ENCODE assay signal across 10 mouse cellular contexts in the genomic region with DNA sequence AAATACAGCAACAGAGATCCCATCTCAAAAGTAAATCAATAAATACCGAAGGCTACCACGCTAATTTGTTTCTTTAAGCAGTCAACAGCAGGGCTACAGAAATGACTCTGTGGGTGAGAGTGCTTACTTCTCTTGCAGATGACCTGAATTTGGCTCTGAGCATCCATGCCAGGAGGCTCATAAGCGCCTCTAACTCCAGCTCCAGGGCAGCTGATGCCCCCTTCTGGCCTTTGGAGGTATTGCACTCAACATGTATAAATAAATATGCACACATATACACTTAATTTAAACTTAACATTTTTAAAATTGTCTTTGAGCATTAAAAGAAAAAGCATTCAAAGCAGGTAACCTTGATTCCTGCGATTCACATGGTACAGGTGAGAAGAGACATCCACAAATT. TPM values are rescaled to one million over a fixed set of nuclear protein-coding genes. Genes with fewer than 3 reads are reported as not detected.
DNase-seq lines count a peak whose midpoint lies in the region; ATAC-seq and TF ChIP-seq lines count a peak whose summit lies in the region.
"Had no signal": no experiment of that assay in that cellular context is flagged by ENCODE, and none has a peak within 500 bp of the region (broad histone marks: within the 10 kb centered on the region; RNA-seq: fewer than 3 reads in every experiment).

No protein-coding gene starts in this region.

- H3K9me3 ChIP-seq in liver, embryonic 11.5 days (ENCODE audit: control insufficient read depth, low read length), result no peaks in the 10 kb centered on the region
- no peaks in the 10 kb centered on the region for H3K9me3 ChIP-seq in forebrain, embryonic 16.5 days (ENCODE audit: control insufficient read depth, low read length)

- no peak overlapping the region for H3K4me2 ChIP-seq in liver, embryonic 11.5 days
- no peak overlapping the region for H3K4me2 ChIP-seq in forebrain, embryonic 16.5 days (ENCODE audit: low read length)

- ATAC-seq in liver, embryonic 11.5 days (replicated peaks; ENCODE audit: low FRiP score), result no peak
- ATAC-seq in forebrain, embryonic 16.5 days, result no peak
- no peak for ATAC-seq in inflammation-experienced regulatory T-cells, adult 6 months
- ATAC-seq: intestine, embryonic 16.5 days had no signal

- no peaks in the 10 kb centered on the region for H3K79me2 ChIP-seq in liver, adult 2 months (ENCODE audit: control insufficient read depth, insufficient read depth, low read length)

- no peaks in the 10 kb centered on the region for H3K36me3 ChIP-seq in liver, adult 2 months (ENCODE audit: control insufficient read depth, insufficient read depth, low read length)
- no peaks in the 10 kb centered on the region for H3K36me3 ChIP-seq in liver, embryonic 11.5 days (ENCODE audit: control insufficient read depth, insufficient read depth, low read length)
- H3K36me3 ChIP-seq in forebrain, embryonic 16.5 days (ENCODE audit: control insufficient read depth, insufficient read depth), result peaks cover 2% of the 10 kb centered on the region; the same call in 1 of the 2 replicates

- peak; percentile 28; the same call in 1 of the 2 replicates for TF ChIP-seq CTCF in cerebellum, adult 2 months (IDR thresholded peaks at IDR 0.05; ENCODE audit: borderline replicate concordance, insufficient read depth, low read depth, low read length)
- TF ChIP-seq CTCF in liver, adult 2 months (IDR thresholded peaks at IDR 0.05; ENCODE audit: low read depth, low read length), result peak; percentile 59

- H3K4me1 ChIP-seq in cerebellum, adult 2 months (ENCODE audit: control insufficient read depth, insufficient read depth, low read length), result no peaks in the 10 kb centered on the region
- no peaks in the 10 kb centered on the region for H3K4me1 ChIP-seq in liver, adult 2 months (ENCODE audit: control insufficient read depth, insufficient read depth, low read length)
- no peaks in the 10 kb centered on the region for H3K4me1 ChIP-seq in liver, embryonic 11.5 days (replicated peaks; ENCODE audit: control insufficient read depth, insufficient read depth, low read length)
- H3K4me1 ChIP-seq in forebrain, embryonic 16.5 days (replicated peaks; ENCODE audit: control insufficient read depth, insufficient read depth, low read length), result no peaks in the 10 kb centered on the region

- H3K9ac ChIP-seq in liver, adult 2 months (ENCODE audit: low read depth, low read length), result no peak overlapping the region
- H3K9ac ChIP-seq in liver, embryonic 11.5 days (ENCODE audit: low read depth, low read length), result no peak overlapping the region
- H3K9ac ChIP-seq in forebrain, embryonic 16.5 days (replicated peaks; ENCODE audit: low read depth, low read length), result no peak overlapping the region

- no peak overlapping the region for H3K4me3 ChIP-seq in cerebellum, adult 2 months (replicated peaks; ENCODE audit: insufficient read depth, low read depth, low read length)
- no peak overlapping the region for H3K4me3 ChIP-seq in liver, adult 2 months (ENCODE audit: insufficient read depth, low read depth, low read length)
- H3K4me3 ChIP-seq in liver, embryonic 11.5 days (ENCODE audit: low read depth, low read length), result no peak overlapping the region
- H3K4me3 ChIP-seq in forebrain, embryonic 16.5 days (replicated peaks; ENCODE audit: low read length), result no peak overlapping the region

- no peak for TF ChIP-seq POLR2A in cerebellum, adult 2 months (IDR thresholded peaks at IDR 0.05; ENCODE audit: borderline replicate concordance, insufficient read depth, low read length)
- TF ChIP-seq POLR2A in liver, adult 2 months (IDR thresholded peaks at IDR 0.05; ENCODE audit: extremely low read depth, insufficient read depth, low read length), result no peak

- H3K27ac ChIP-seq in cerebellum, adult 2 months (ENCODE audit: insufficient read depth, low read length), result no peak overlapping the region
- H3K27ac ChIP-seq in liver, adult 2 months (replicated peaks; ENCODE audit: insufficient read depth, low read depth, low read length), result no peak overlapping the region
- no peak overlapping the region for H3K27ac ChIP-seq in liver, embryonic 11.5 days (ENCODE audit: low read depth, low read length)
- no peak overlapping the region for H3K27ac ChIP-seq in forebrain, embryonic 16.5 days (ENCODE audit: low read length)

- no peak for DNase-seq in cerebellum, adult 2 months
- DNase-seq in cerebellum, adult 11 months, result no peak
- DNase-seq in liver, adult 2 months (ENCODE audit: extremely low read depth, low read depth, low spot score), result no peak
- no peak for DNase-seq in liver, embryonic 11.5 days (ENCODE audit: low spot score)
- peak; percentile 82 for DNase-seq in ZHBTc4 (ENCODE audit: low read depth, low spot score)
- DNase-seq in retina, postnatal 1 day, result peak; percentile 43
- DNase-seq: gastrocnemius, postnatal 36 days had no signal

- WGBS in cerebellum, adult 2 months, result 79% methylated on average over 4 of the region's 4 CpGs
- WGBS in liver, adult 2 months, result 76% methylated on average over 4 of the region's 4 CpGs
- WGBS in liver, embryonic 11.5 days, result 63% methylated on average over 4 of the region's 4 CpGs
- WGBS in forebrain, embryonic 16.5 days, result 86% methylated on average over 4 of the region's 4 CpGs

- H3K27me3 ChIP-seq in cerebellum, adult 2 months (ENCODE audit: control insufficient read depth, insufficient read depth, low read length), result no peaks in the 10 kb centered on the region
- H3K27me3 ChIP-seq in liver, adult 2 months (ENCODE audit: control insufficient read depth, insufficient read depth, low read length), result no peaks in the 10 kb centered on the region
- no peaks in the 10 kb centered on the region for H3K27me3 ChIP-seq in liver, embryonic 11.5 days (replicated peaks; ENCODE audit: control insufficient read depth, insufficient read depth, low read length)
- no peaks in the 10 kb centered on the region for H3K27me3 ChIP-seq in forebrain, embryonic 16.5 days (replicated peaks; ENCODE audit: control insufficient read depth, insufficient read depth, low read length)

RNA-seq across cellular contexts. Expression of gene Fam227a, which starts 7.3 kb away (rescaled TPM):
- 8.5 and 9.5 TPM in 2 replicates for polyA plus RNA-seq in cerebellum, adult 2 months (2012; rRNA removed)
- total RNA-seq in liver, adult 2 months (2014; rRNA removed), result 0.83 and 1.1 TPM in 2 replicates
- polyA plus RNA-seq in liver, adult 2 months (2012; rRNA removed), result 0.14 and 0.20 TPM in 2 replicates
- 0.32 and 0.74 TPM in 2 replicates for polyA plus RNA-seq in liver, embryonic 11.5 days (2014; fragmentation: Nextera tagmentation; extraction: Ambion mirVana)
- 3.9 and 4.5 TPM in 2 replicates for polyA plus RNA-seq in forebrain, embryonic 16.5 days (2015; fragmentation: Nextera tagmentation; extraction: Ambion mirVana)
- under 1 TPM in 2 of 3 experiments, not detected in 1; 0.26 to 0.75 TPM for polyA plus RNA-seq in inflammation-experienced regulatory T-cells, adult 6 months (2017; shearing (Covaris generic))

RNA-seq across cellular contexts. Expression of gene Cby1, which starts 7.5 kb away (rescaled TPM):
- 30.3 and 32.3 TPM in 2 replicates for polyA plus RNA-seq in cerebellum, adult 2 months (2012; rRNA removed)
- total RNA-seq in liver, adult 2 months (2014; rRNA removed), result 6.6 and 6.8 TPM in 2 replicates
- polyA plus RNA-seq in liver, adult 2 months (2012; rRNA removed), result 3.3 and 4.4 TPM in 2 replicates
- polyA plus RNA-seq in liver, embryonic 11.5 days (2014; fragmentation: Nextera tagmentation; extraction: Ambion mirVana), result 32.9 and 34.1 TPM in 2 replicates
- polyA plus RNA-seq in forebrain, embryonic 16.5 days (2015; fragmentation: Nextera tagmentation; extraction: Ambion mirVana), result 116 and 117 TPM in 2 replicates
- polyA plus RNA-seq in inflammation-experienced regulatory T-cells, adult 6 months (2017; shearing (Covaris generic)), result 10 to 100 TPM; 15.7 to 18.3 (median 16.8) TPM

RNA-seq across cellular contexts. Expression of gene Tomm22, which starts 19.2 kb away (rescaled TPM):
- polyA plus RNA-seq in cerebellum, adult 2 months (2012; rRNA removed), result 99.9 and 106 TPM in 2 replicates
- total RNA-seq in liver, adult 2 months (2014; rRNA removed), result 46.0 and 52.8 TPM in 2 replicates
- polyA plus RNA-seq in liver, adult 2 months (2012; rRNA removed), result 22.2 and 23.9 TPM in 2 replicates
- 306 and 326 TPM in 2 replicates for polyA plus RNA-seq in liver, embryonic 11.5 days (2014; fragmentation: Nextera tagmentation; extraction: Ambion mirVana)
- 249 and 262 TPM in 2 replicates for polyA plus RNA-seq in forebrain, embryonic 16.5 days (2015; fragmentation: Nextera tagmentation; extraction: Ambion mirVana)
- 100 to 1,000 TPM; 185 to 255 (median 187) TPM for polyA plus RNA-seq in inflammation-experienced regulatory T-cells, adult 6 months (2017; shearing (Covaris generic))

RNA-seq across cellular contexts. Expression of gene Josd1, which starts 36.2 kb away (rescaled TPM):
- 43.8 and 45.0 TPM in 2 replicates for polyA plus RNA-seq in cerebellum, adult 2 months (2012; rRNA removed)
- total RNA-seq in liver, adult 2 months (2014; rRNA removed), result 19.0 and 25.6 TPM in 2 replicates
- polyA plus RNA-seq in liver, adult 2 months (2012; rRNA removed), result 21.9 and 22.6 TPM in 2 replicates
- 25.9 and 28.3 TPM in 2 replicates for polyA plus RNA-seq in liver, embryonic 11.5 days (2014; fragmentation: Nextera tagmentation; extraction: Ambion mirVana)
- polyA plus RNA-seq in forebrain, embryonic 16.5 days (2015; fragmentation: Nextera tagmentation; extraction: Ambion mirVana), result 24.5 and 25.2 TPM in 2 replicates
- polyA plus RNA-seq in inflammation-experienced regulatory T-cells, adult 6 months (2017; shearing (Covaris generic)), result 1 to 10 TPM; 3.3 to 4.6 (median 4.1) TPM

RNA-seq across cellular contexts. Expression of gene Gtpbp1, which starts 39.2 kb away (rescaled TPM):
- 52.5 and 59.5 TPM in 2 replicates for polyA plus RNA-seq in cerebellum, adult 2 months (2012; rRNA removed)
- total RNA-seq in liver, adult 2 months (2014; rRNA removed), result 8.1 and 8.5 TPM in 2 replicates
- polyA plus RNA-seq in liver, adult 2 months (2012; rRNA removed), result 12.8 and 13.2 TPM in 2 replicates
- 58.8 and 61.8 TPM in 2 replicates for polyA plus RNA-seq in liver, embryonic 11.5 days (2014; fragmentation: Nextera tagmentation; extraction: Ambion mirVana)
- polyA plus RNA-seq in forebrain, embryonic 16.5 days (2015; fragmentation: Nextera tagmentation; extraction: Ambion mirVana), result 55.7 and 56.5 TPM in 2 replicates
- polyA plus RNA-seq in inflammation-experienced regulatory T-cells, adult 6 months (2017; shearing (Covaris generic)), result 10 to 100 TPM; 18.7 to 22.5 (median 21.5) TPM

Comparison
In these comparisons a context has a peak if more than half of its experiments do, and no peak if none do; other contexts are left out.
1. DNase-seq: peak in ZHBTc4 (single experiment) and retina, postnatal 1 day (single experiment); none in cerebellum, adult 2 months (0 of 2), cerebellum, adult 11 months (single experiment), liver, adult 2 months (single experiment) and liver, embryonic 11.5 days (single experiment).